Mouse (Mus musculus) lung, adult 2 months (tissue): ENCODE measurements around the gene Camsap1.

Experiments used
- CTCF ChIP-seq: fragments of 200-500 bp; IDR thresholded peaks from 2 replicates; pipeline ENCODE4 v1.5.1; 2011; ENCODE audit warnings: mild to moderate bottlenecking, low read length, control low read depth; ENCODE audit not compliant: insufficient read depth
- POLR2A ChIP-seq: fragments of 200-500 bp; IDR thresholded peaks from 2 replicates; pipeline ENCODE4 v1.6.1; 2011; ENCODE audit warnings: low read depth, mild to moderate bottlenecking, control low read depth, low read length, borderline replicate concordance; ENCODE audit errors: extremely low read depth

DNA sequence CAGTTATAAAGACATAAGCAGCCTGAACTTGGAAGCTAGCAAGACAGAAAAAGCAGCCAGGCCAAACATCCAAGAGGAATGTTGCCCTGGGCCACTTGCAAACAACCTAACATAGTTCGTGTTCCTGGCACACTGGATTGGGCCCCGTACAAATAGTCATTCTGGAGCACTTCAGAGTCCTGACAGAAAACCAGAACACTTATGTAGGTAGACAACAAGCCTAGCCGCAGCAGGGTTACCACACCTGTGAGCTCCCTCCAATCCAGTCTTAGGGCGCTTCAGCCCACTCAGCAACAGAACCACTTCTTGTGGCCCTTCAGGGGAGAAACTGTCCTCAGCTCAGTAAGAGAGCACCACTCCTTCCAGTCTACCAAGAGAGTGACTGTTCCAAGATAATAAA is 13.8 kb downstream of the Camsap1 start:
- no peak for TF ChIP-seq CTCF
- no peak for TF ChIP-seq POLR2A
